Mouse (Mus musculus) kidney, embryonic 14.5 days (tissue): ENCODE data around the gene Aff3. TPM values are rescaled to one million over a fixed set of nuclear protein-coding genes. Genes with fewer than 3 reads are reported as not detected.

Experiments
- ATAC-seq: fragments of 200-750 bp; cut with Nextera tagmentation; 2 replicates; pipeline ENCODE4 v1.8.0; 2017; ENCODE audit warnings: moderate number of reproducible peaks, mild to moderate bottlenecking, moderate TSS enrichment, moderate library complexity; ENCODE audit not compliant: low FRiP score, low TSS enrichment
- H3K27ac ChIP-seq: fragments of 300-500 bp; sonication (generic); 2 replicates; pipeline ENCODE4 v1.5.1; 2014; ENCODE audit warnings: low read depth, mild to moderate bottlenecking, low read length, moderate library complexity, mixed read lengths
- H3K27me3 ChIP-seq: fragments of 300-500 bp; sonication (generic); 2 replicates; pipeline ENCODE4 v1.6.1; 2014; ENCODE audit warnings: mild to moderate bottlenecking, low read length; ENCODE audit not compliant: control insufficient read depth, insufficient read depth
- H3K36me3 ChIP-seq: fragments of 300-500 bp; sonication (generic); 2 replicates; pipeline ENCODE4 v1.6.1; 2014; ENCODE audit warnings: low read length, mixed read lengths; ENCODE audit not compliant: control insufficient read depth, insufficient read depth
- H3K4me1 ChIP-seq: fragments of 300-500 bp; sonication (generic); 2 replicates; pipeline ENCODE4 v1.6.1; 2014; ENCODE audit warnings: low read length, mixed read lengths; ENCODE audit not compliant: control insufficient read depth, insufficient read depth
- H3K4me2 ChIP-seq: fragments of 300-500 bp; sonication (generic); replicated peaks from 2 replicates; pipeline ENCODE4 v1.6.1; 2014; ENCODE audit warnings: low read depth, mild to moderate bottlenecking, low read length
- H3K4me3 ChIP-seq: fragments of 300-500 bp; sonication (generic); 2 replicates; pipeline ENCODE4 v1.5.1; 2014; ENCODE audit warnings: mild to moderate bottlenecking, low read length
- H3K9ac ChIP-seq: fragments of 300-500 bp; sonication (generic); 2 replicates; pipeline ENCODE4 v1.6.1; 2014; ENCODE audit warnings: low read depth, mild to moderate bottlenecking, low read length, moderate library complexity
- H3K9me3 ChIP-seq: fragments of 300-500 bp; sonication (generic); 2 replicates; pipeline ENCODE4 v1.6.1; 2016; ENCODE audit warnings: low read length; ENCODE audit not compliant: control insufficient read depth
- whole genome bisulfite sequencing: fragments of 180-500 bp; shearing (Covaris S2); extraction: QIAGEN DNeasy Blood & Tissue Kit; methylation state at CpG from one replicate; pipeline ENCODE4 v1.1.7; 2014; 5-methylcytosine and 5-hydroxymethylcytosine counted together
- polyA plus RNA-seq: library from polyadenylated mRNA; unstranded; fragments of >200 nt; fragmentation: Nextera tagmentation; extraction: Ambion mirVana; gene quantifications from 2 replicates; pipeline ENCODE4 v1.2.1, GENCODE M21; 2014

Gene Aff3
- polyA plus RNA-seq, 1 experiment from 2014 or later = 11.9 TPM

- Histone ChIP-seq H3K4me2 (no peak overlapping the region), H3K27me3 (no peaks in the 10 kb centered on the region), H3K27ac (no peak overlapping the region), H3K4me1 (peaks cover 4% of the 10 kb centered on the region; the same call in 1 of the 2 replicates), H3K4me3 (no peak overlapping the region), H3K36me3 (no peaks in the 10 kb centered on the region), H3K9me3 (no peaks in the 10 kb centered on the region), H3K9ac (no peak overlapping the region)
- no peak for ATAC-seq
- 96% methylated on average over 11 of the region's 11 CpGs for WGBS
These were observed 357.5 kb downstream of the Aff3 start for GRCm38 (mm10) chr1:38307234-38307633.

DNA sequence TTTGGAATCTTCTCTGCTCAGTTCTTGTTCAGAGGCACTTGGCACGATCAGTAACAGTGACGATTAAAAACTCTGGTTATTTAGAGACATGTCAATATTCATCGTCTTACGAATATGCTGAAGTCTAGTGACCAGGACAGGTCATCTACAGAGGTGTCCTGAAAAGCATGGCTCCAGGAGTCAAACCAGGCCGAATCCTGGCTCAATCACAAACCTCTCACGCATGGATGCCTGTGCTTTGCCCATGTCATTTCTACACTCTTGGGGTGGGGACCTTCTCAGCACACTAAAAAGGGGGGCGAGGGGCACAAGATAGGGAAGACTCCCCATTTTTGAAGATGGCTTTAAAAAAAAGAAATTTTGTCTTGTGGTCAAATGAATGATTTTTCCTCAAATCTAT is 358.6 kb downstream of the Aff3 start:
- H3K27ac ChIP-seq = no peak overlapping the region
- H3K4me2 ChIP-seq = no peak overlapping the region
- peaks cover 4% of the 10 kb centered on the region; the same call in 1 of the 2 replicates for H3K4me1 ChIP-seq

DNA sequence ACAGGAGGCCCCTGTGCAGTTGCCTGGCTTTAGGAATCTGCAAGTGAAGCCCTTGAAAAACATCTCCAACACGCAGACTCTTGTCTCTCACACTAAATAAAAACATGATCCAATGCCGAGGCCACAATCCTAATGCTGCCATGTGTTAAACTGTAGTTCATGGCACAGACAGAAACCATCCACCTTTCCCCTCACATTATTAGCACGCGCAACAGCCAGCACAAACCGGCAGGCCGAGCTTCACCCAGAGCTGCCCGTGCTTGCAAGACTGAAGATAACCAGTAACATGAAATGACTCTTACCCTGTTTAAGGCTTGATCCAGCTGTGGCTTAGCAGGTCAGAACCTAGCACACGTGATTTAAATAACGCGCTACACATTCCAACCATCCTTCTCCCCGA is 360.4 kb downstream of the Aff3 start:
- Histone ChIP-seq H3K4me3 (no peak overlapping the region), H3K9ac (no peak overlapping the region), H3K9me3 (no peaks in the 10 kb centered on the region), H3K4me2 (no peak overlapping the region), H3K27ac (peak overlapping the region; percentile 4; the same call in 1 of the 2 replicates), H3K36me3 (no peaks in the 10 kb centered on the region), H3K27me3 (no peaks in the 10 kb centered on the region), H3K4me1 (peaks cover 4% of the 10 kb centered on the region; the same call in 1 of the 2 replicates)
- 85% methylated on average over 11 of the region's 11 CpGs for WGBS
- ATAC-seq = no peak

More for the DNA sequence above, 358.6 kb downstream of the Aff3 start:
- ATAC-seq = no peak
- Histone ChIP-seq H3K9ac (no peak overlapping the region), H3K27me3 (no peaks in the 10 kb centered on the region), H3K4me3 (no peak overlapping the region), H3K9me3 (no peaks in the 10 kb centered on the region), H3K36me3 (no peaks in the 10 kb centered on the region)
- WGBS = 90% methylated on average over 7 of the region's 7 CpGs

DNA sequence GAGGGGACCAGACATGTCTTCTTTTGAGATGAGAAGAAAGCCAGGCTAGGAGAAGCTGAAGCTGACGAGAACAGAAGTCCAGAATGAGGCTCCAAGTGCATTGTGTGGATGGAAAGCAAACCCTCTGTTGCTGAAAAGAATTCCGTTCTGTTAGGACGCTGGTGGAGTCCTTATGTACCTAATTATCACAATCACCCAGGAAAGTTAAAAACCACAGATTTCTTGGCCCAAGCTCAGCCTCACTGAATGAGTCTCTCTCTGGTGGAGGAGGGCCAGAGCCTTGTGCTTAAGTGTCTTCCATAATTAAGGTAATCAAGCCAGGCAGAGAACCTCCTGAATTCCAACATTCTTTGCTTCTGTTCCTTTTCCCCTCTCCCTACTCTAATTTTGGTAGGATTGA is 366.5 kb downstream of the Aff3 start:
- Histone ChIP-seq H3K27me3 (no peaks in the 10 kb centered on the region), H3K4me3 (no peak overlapping the region), H3K9ac (no peak overlapping the region), H3K9me3 (no peaks in the 10 kb centered on the region), H3K36me3 (no peaks in the 10 kb centered on the region), H3K4me2 (no peak overlapping the region), H3K4me1 (no peaks in the 10 kb centered on the region), H3K27ac (no peak overlapping the region)
- no peak for ATAC-seq
- WGBS = 76% methylated on average over 3 of the region's 3 CpGs

DNA sequence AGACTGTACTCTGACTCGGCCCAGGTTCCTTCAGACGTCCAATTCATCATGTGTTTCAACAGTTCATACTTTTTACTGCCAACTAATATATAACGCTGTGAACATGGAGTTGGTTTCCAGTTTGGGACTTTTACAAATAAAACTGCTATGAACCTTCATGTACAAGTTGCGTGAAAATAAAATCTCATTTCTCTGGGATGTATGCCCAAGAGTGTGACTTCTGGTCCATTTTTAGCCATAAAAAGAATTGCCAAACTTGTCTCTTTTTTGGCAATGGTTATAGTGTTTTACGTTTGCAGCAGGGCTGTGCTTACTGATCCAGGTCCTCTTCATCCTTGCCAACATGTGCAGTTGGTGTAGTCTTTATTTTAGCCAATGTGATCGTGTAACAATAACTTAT is 369.8 kb downstream of the Aff3 start:
- no peaks in the 10 kb centered on the region for H3K36me3 ChIP-seq
- WGBS = 89% methylated on average over 6 of the region's 6 CpGs
- H3K4me3 ChIP-seq = no peak overlapping the region
- no peaks in the 10 kb centered on the region for H3K4me1 ChIP-seq
- no peaks in the 10 kb centered on the region for H3K9me3 ChIP-seq
- H3K27ac ChIP-seq = no peak overlapping the region
- no peak for ATAC-seq
- H3K4me2 ChIP-seq = no peak overlapping the region
- no peaks in the 10 kb centered on the region for H3K27me3 ChIP-seq
- H3K9ac ChIP-seq = no peak overlapping the region

DNA sequence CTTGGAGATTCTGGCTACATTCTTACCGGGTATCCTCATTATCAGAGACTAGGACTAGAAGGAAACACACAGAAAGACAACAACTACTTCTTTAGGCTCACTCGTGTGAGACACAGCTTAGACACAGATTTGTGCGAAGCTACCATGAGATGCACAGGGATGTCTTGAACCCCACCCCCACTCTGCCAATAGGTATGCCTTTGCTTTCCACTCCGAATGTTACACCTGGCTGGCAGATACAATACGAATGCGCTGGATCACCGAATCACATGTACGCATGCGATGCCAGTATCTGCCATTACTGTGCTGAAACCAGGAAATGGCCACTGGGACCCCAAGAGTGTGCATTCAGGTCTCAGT is 370.4 kb downstream of the Aff3 start:
- Histone ChIP-seq H3K27me3 (no peaks in the 10 kb centered on the region), H3K4me3 (no peak overlapping the region), H3K9me3 (no peaks in the 10 kb centered on the region), H3K27ac (no peak overlapping the region), H3K4me1 (no peaks in the 10 kb centered on the region), H3K9ac (no peak overlapping the region), H3K36me3 (no peaks in the 10 kb centered on the region), H3K4me2 (no peak overlapping the region)
- WGBS = 93% methylated on average over 9 of the region's 9 CpGs
- no peak for ATAC-seq

DNA sequence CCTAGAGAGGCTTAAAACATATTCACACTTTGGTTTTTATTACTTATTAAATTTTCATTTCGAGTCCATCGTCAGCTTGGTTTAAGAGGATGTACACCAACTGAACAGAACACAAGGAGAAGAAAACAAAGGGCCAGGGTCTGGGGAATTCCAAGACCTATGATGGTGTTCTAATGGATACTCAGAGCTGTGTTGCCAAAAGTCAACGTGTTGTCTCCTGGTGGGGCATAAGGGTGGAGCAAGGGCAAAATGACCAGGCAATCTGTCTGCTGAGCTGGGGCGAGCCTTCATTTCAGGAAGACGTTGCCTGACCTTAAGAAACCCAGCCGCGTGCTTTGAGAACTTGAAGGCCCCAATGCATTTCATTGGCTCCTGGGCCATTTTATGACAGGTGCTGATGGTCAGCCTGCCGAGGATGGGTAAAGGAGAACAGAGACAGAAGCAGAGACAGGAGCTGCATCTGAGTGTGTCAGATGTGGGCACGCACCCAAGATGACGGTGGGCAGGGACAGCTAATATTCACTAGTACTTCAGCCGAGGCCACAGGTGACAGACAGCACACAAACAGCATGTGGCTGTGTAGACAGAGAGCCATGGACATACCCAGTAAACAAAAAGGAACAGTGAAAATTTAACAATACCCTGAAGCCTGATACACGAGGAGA is 371.0 kb downstream of the Aff3 start:
- Histone ChIP-seq H3K9me3 (no peaks in the 10 kb centered on the region), H3K36me3 (no peaks in the 10 kb centered on the region), H3K27me3 (no peaks in the 10 kb centered on the region), H3K4me3 (no peak overlapping the region), H3K9ac (no peak overlapping the region), H3K4me2 (no peak overlapping the region), H3K4me1 (no peaks in the 10 kb centered on the region), H3K27ac (no peak overlapping the region)
- 89% methylated on average over 12 of the region's 12 CpGs for WGBS
- ATAC-seq = no peak

- H3K4me2 ChIP-seq = no peak overlapping the region
- 89% methylated on average over 4 of the region's 4 CpGs for WGBS
- no peaks in the 10 kb centered on the region for H3K27me3 ChIP-seq
- no peaks in the 10 kb centered on the region for H3K9me3 ChIP-seq
- H3K4me3 ChIP-seq = no peak overlapping the region
- no peak for ATAC-seq
- H3K9ac ChIP-seq = no peak overlapping the region
- H3K36me3 ChIP-seq = no peaks in the 10 kb centered on the region
- no peaks in the 10 kb centered on the region for H3K4me1 ChIP-seq
- no peak overlapping the region for H3K27ac ChIP-seq
These were observed 371.9 kb downstream of the Aff3 start for GRCm38 (mm10) chr1:38292851-38293250.

- no peaks in the 10 kb centered on the region for H3K9me3 ChIP-seq
- no peak overlapping the region for H3K4me2 ChIP-seq
- WGBS = 84% methylated on average over 6 of the region's 6 CpGs
- H3K27me3 ChIP-seq = no peaks in the 10 kb centered on the region
- H3K4me3 ChIP-seq = no peak overlapping the region
- H3K4me1 ChIP-seq = no peaks in the 10 kb centered on the region
- H3K36me3 ChIP-seq = no peaks in the 10 kb centered on the region
- no peak overlapping the region for H3K27ac ChIP-seq
- ATAC-seq = no peak
- H3K9ac ChIP-seq = no peak overlapping the region
These were observed 372.8 kb downstream of the Aff3 start for GRCm38 (mm10) chr1:38291915-38292314.
